In the genomic region with DNA sequence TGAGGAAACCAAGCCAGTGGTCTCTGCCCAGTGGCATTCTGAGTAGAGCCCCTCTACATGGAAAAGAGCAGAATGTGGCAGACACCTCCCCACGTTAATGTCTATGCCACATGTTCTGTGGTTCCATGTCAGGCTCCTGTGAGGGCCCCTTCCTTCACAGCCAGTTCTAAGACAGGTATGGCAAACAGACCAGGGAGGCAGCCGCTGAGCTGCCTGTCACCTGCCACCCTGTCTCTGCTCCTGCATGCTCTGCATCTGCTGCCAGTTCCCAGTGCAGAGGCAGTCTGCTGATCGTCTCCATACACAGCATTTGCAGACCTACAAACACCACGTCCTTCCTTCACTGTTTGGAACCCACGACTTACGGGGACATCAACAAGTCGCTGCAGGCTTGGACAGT, we compare ENCODE assay signal across 16 mouse cellular contexts. TPM values are rescaled to one million over a fixed set of nuclear protein-coding genes. Genes with fewer than 3 reads are reported as not detected.
"Had no signal": no experiment of that assay in that cellular context is flagged by ENCODE, and none has a peak within 500 bp of the region (broad histone marks: within the 10 kb centered on the region; RNA-seq: fewer than 3 reads in every experiment).

No protein-coding gene starts in this region.

- H3K4me3 ChIP-seq: kidney, embryonic 15.5 days; left cerebral cortex, adult 2 months; limb, embryonic 10.5 days; liver, embryonic 15.5 days; midbrain, embryonic 10.5 days; myocyte; neural tube, embryonic 12.5 days; stomach, embryonic 15.5 days had no signal

- H3K4me2 ChIP-seq: kidney, embryonic 15.5 days; liver, embryonic 11.5 days; liver, embryonic 15.5 days; neural tube, embryonic 12.5 days; stomach, embryonic 15.5 days had no signal

- H3K27me3 ChIP-seq: kidney, embryonic 15.5 days; liver, embryonic 15.5 days; neural tube, embryonic 12.5 days; stomach, embryonic 15.5 days had no signal

- ATAC-seq: lung, postnatal 0 days had no signal

- H3K9me3 ChIP-seq: kidney, embryonic 15.5 days; limb, embryonic 10.5 days; liver, embryonic 15.5 days; midbrain, embryonic 10.5 days; neural tube, embryonic 12.5 days; stomach, embryonic 15.5 days had no signal

- H3K9ac ChIP-seq: kidney, embryonic 15.5 days; liver, embryonic 15.5 days; neural tube, embryonic 12.5 days; stomach, embryonic 15.5 days had no signal

- H3K4me1 ChIP-seq: kidney, embryonic 15.5 days; limb, embryonic 10.5 days; stomach, embryonic 15.5 days had no signal

- DNase-seq: kidney, adult 2 months; kidney, postnatal 25 days; lung, adult 2 months; lung, postnatal 4 days; midbrain, embryonic 14.5 days had no signal

- H3K27ac ChIP-seq: kidney, embryonic 15.5 days; left cerebral cortex, adult 2 months; limb, embryonic 10.5 days; liver, embryonic 15.5 days; midbrain, embryonic 10.5 days; neural tube, embryonic 12.5 days; stomach, embryonic 15.5 days had no signal

RNA-seq across cellular contexts. Expression of gene Plpp7, which starts 42.9 kb away (rescaled TPM):
- total RNA-seq: neutrophil, adult 5-6 weeks had no signal
